Mouse (Mus musculus) lung, embryonic 15.5 days (tissue): ENCODE measurements around the gene Ttc30b. TPM values are rescaled to one million over a fixed set of nuclear protein-coding genes. Genes with fewer than 3 reads are reported as not detected.
"Not testable (repeated sequence)": the region's sequence is repeated elsewhere in the genome, so short reads cannot be mapped to it uniquely, and the experiment has no call there.

Source experiments
- ATAC-seq: fragments of 200-750 bp; cut with Nextera tagmentation; 2 replicates; pipeline ENCODE4 v1.8.0; 2017; ENCODE audit warnings: moderate number of reproducible peaks, borderline replicate concordance; ENCODE audit not compliant: low FRiP score, low TSS enrichment; ENCODE audit errors: extremely low read depth
- H3K27ac ChIP-seq: fragments of 300-500 bp; sonication (generic); 2 replicates; pipeline ENCODE4 v1.5.1; 2015; ENCODE audit warnings: moderate library complexity, mild to moderate bottlenecking, inconsistent platforms
- H3K27me3 ChIP-seq: fragments of 300-500 bp; sonication (generic); 2 replicates; pipeline ENCODE4 v1.6.1; 2015; ENCODE audit warnings: inconsistent platforms
- H3K36me3 ChIP-seq: fragments of 300-500 bp; sonication (generic); 2 replicates; pipeline ENCODE4 v1.6.1; 2015; ENCODE audit warnings: inconsistent platforms
- H3K4me1 ChIP-seq: fragments of 300-500 bp; sonication (generic); 2 replicates; pipeline ENCODE4 v1.6.1; 2015; ENCODE audit warnings: inconsistent platforms
- H3K4me2 ChIP-seq: fragments of 300-500 bp; sonication (generic); 2 replicates; pipeline ENCODE4 v1.6.1; 2015; ENCODE audit warnings: inconsistent platforms, mild to moderate bottlenecking, moderate library complexity
- H3K4me3 ChIP-seq: fragments of 300-500 bp; sonication (generic); 2 replicates; pipeline ENCODE4 v1.5.1; 2015; ENCODE audit warnings: mild to moderate bottlenecking, inconsistent platforms
- H3K9ac ChIP-seq: fragments of 300-500 bp; sonication (generic); 2 replicates; pipeline ENCODE4 v1.6.1; 2015; ENCODE audit warnings: inconsistent platforms
- H3K9me3 ChIP-seq: fragments of 300-500 bp; sonication (generic); 2 replicates; pipeline ENCODE4 v1.6.1; 2016; ENCODE audit warnings: inconsistent platforms
- WGBS: fragments of 180-500 bp; shearing (Covaris S2); methylation state at CpG from one replicate; pipeline ENCODE4 v1.1.7; 2015; 5-methylcytosine and 5-hydroxymethylcytosine counted together
- polyA plus RNA-seq: library from polyadenylated mRNA; unstranded; fragments of >200 nt; fragmentation: Nextera tagmentation; extraction: Ambion mirVana; gene quantifications from 2 replicates; pipeline ENCODE4 v1.2.1, GENCODE M21; 2015

Gene Ttc30b
- polyA plus RNA-seq, 1 experiment from 2014 or later, result 16.9 TPM

- not testable (repeated sequence) for H3K9ac ChIP-seq, H3K36me3 ChIP-seq, H3K4me3 ChIP-seq, H3K27ac ChIP-seq, H3K9me3 ChIP-seq, H3K27me3 ChIP-seq, H3K4me1 ChIP-seq, ATAC-seq, H3K4me2 ChIP-seq
- 91% methylated on average over 2 of the region's 2 CpGs for WGBS
These were observed 1.7 kb downstream of the Ttc30b start for GRCm38 (mm10) chr2:75936685-75937084.

- H3K36me3 ChIP-seq, result peaks cover 9% of the 10 kb centered on the region; the same call in 1 of the 2 replicates
- no peak overlapping the region for H3K4me2 ChIP-seq
- no peak for ATAC-seq
- no peaks in the 10 kb centered on the region for H3K4me1 ChIP-seq
- no peaks in the 10 kb centered on the region for H3K9me3 ChIP-seq
- H3K9ac ChIP-seq, result no peak overlapping the region
- peak overlapping the region; percentile 42 for H3K27ac ChIP-seq
- H3K4me3 ChIP-seq, result no peak overlapping the region
- H3K27me3 ChIP-seq, result no peaks in the 10 kb centered on the region
- WGBS, result 32% methylated on average over 7 of the region's 7 CpGs
These were observed 4.8 kb downstream of the Ttc30b start for GRCm38 (mm10) chr2:75933541-75933940.

- WGBS, result 81% methylated on average over 2 of the region's 2 CpGs
These were observed 7.4 kb downstream of the Ttc30b start for GRCm38 (mm10) chr2:75930941-75931340.

DNA sequence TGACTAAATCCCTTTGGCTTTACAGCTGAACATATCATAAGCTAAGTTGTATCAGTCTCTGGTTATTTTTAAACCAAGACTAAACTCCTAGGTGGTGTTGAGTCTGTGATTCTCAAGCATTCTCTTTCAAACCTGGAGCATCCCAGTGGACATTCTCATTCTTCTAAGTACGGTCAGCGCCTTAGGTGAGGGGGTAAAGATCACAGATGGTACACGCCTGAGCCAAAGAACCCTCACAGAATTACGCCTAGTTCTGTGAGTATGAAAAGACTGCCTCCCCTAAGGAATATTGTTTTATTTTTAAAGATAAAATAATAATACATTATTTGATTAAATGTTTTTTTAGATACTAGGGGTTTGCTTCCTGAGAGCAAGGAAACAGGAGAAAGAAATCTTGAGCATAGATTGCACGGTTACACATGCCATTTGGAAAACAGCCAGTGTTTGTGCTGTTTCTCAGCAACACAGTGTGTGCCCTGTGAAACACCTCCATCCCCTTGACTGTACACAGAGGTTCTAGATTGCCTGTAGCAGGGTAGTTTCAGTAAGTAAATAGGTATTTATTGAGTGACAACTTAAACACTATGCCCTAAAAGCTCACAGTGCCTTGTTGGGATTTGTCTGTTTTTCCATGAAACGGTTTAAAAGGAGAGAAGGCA, 8.5 kb downstream of the Ttc30b start:
- 90% methylated on average over 6 of the region's 6 CpGs for WGBS
- no peak overlapping the region for H3K27ac ChIP-seq
- H3K4me3 ChIP-seq, result no peak overlapping the region
- no peaks in the 10 kb centered on the region for H3K27me3 ChIP-seq
- no peak for ATAC-seq
- H3K36me3 ChIP-seq, result peaks cover 18% of the 10 kb centered on the region
- no peak overlapping the region for H3K4me2 ChIP-seq
- no peak overlapping the region for H3K9ac ChIP-seq
- H3K4me1 ChIP-seq, result no peaks in the 10 kb centered on the region
- H3K9me3 ChIP-seq, result no peaks in the 10 kb centered on the region

More at GRCm38 (mm10) chr2:75930941-75931340, 7.4 kb downstream of the Ttc30b start:
- Histone ChIP-seq H3K9me3 (no peaks in the 10 kb centered on the region), H3K4me3 (no peak overlapping the region), H3K4me1 (no peaks in the 10 kb centered on the region), H3K27me3 (no peaks in the 10 kb centered on the region), H3K4me2 (no peak overlapping the region), H3K36me3 (peaks cover 18% of the 10 kb centered on the region), H3K9ac (no peak overlapping the region), H3K27ac (no peak overlapping the region)
- ATAC-seq, result no peak

- no peak overlapping the region for H3K27ac ChIP-seq
- H3K36me3 ChIP-seq, result peaks cover 18% of the 10 kb centered on the region
- H3K4me3 ChIP-seq, result no peak overlapping the region
- WGBS, result 89% methylated on average over 2 of the region's 2 CpGs
- ATAC-seq, result no peak
- H3K4me1 ChIP-seq, result no peaks in the 10 kb centered on the region
- no peaks in the 10 kb centered on the region for H3K9me3 ChIP-seq
- H3K9ac ChIP-seq, result no peak overlapping the region
- H3K4me2 ChIP-seq, result no peak overlapping the region
- H3K27me3 ChIP-seq, result no peaks in the 10 kb centered on the region
These were observed 9.2 kb downstream of the Ttc30b start for GRCm38 (mm10) chr2:75929141-75929540.

DNA sequence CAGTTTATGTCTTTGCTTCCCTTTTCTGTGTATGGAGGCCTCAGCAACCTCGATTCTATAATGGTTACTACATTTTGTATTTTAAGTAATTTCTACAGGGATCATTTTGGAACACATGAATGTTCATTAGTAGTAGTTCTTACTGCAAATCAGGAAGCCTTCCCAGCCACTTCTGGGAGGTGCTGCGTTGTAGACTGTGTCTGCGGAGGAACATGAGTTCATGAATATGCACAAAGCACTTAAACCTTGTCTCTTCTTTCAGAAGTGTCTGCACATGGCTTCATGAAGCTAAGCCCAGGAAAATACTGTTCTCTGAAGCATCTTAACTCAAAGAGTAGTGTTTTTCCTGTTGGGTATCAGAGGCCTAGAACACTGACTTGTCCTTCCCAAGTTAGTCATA, 10.4 kb downstream of the Ttc30b start:
- WGBS, result 96% methylated on average over 3 of the region's 3 CpGs

DNA sequence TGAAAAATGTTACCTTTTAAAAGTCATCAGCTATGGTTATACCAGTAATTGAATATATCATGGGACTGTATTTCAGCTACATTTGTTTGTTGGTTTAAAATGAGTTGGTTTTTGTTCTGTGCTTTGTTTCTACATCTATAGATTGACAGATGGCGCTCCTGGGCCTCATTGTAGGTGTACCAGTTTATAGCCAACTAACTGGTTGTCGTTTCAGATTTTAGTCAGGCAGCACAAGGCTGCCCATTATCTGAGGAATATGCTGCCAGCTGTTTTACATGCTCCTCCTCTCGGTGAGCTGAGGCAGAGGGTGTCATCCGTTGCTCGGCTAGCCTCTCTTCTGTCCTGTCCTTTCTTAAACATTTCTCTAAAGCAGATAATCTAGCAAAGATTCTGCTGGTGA, 12.3 kb downstream of the Ttc30b start:
- H3K4me1 ChIP-seq, result no peaks in the 10 kb centered on the region
- H3K4me2 ChIP-seq, result no peak overlapping the region
- no peak overlapping the region for H3K9ac ChIP-seq
- no peak overlapping the region for H3K4me3 ChIP-seq
- H3K27me3 ChIP-seq, result no peaks in the 10 kb centered on the region
- WGBS, result 75% methylated on average over 5 of the region's 5 CpGs
- H3K27ac ChIP-seq, result no peak overlapping the region
- peaks cover 20% of the 10 kb centered on the region for H3K36me3 ChIP-seq
- no peaks in the 10 kb centered on the region for H3K9me3 ChIP-seq
- no peak for ATAC-seq

More for the DNA sequence above, 10.4 kb downstream of the Ttc30b start:
- Histone ChIP-seq H3K4me2 (no peak overlapping the region), H3K27ac (no peak overlapping the region), H3K9me3 (no peaks in the 10 kb centered on the region), H3K4me1 (no peaks in the 10 kb centered on the region), H3K27me3 (no peaks in the 10 kb centered on the region), H3K4me3 (no peak overlapping the region), H3K36me3 (peaks cover 19% of the 10 kb centered on the region), H3K9ac (no peak overlapping the region)
- ATAC-seq, result no peak

DNA sequence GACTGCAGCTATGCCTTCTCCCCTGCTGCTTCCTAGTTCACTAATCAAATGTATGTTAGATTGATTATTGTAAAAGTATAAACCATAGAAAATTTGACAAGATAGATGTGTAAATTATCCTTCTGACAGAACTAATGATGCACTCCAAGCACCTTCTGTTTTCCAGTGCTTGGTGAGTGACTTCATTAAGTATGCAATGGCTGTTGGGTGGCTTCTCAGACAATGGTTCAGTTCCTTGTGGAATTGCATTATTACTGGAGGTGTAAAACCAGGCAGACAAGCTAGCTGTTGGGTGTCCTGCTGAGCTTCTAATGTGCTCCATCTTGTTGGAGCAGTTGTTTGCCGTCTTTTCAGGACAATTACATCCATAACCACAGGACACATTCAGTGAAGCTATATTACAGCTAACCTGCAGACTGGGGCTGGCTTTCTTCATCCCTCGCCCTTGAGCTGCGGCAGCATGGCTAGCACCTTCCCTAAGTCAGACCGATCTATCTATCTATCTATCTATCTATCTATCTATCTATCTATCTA, 14.5 kb downstream of the Ttc30b start:
- no peak overlapping the region for H3K9ac ChIP-seq
- no peaks in the 10 kb centered on the region for H3K4me1 ChIP-seq
- H3K4me2 ChIP-seq, result no peak overlapping the region
- no peak overlapping the region for H3K4me3 ChIP-seq
- peaks cover 18% of the 10 kb centered on the region for H3K36me3 ChIP-seq
- no peaks in the 10 kb centered on the region for H3K9me3 ChIP-seq
- 88% methylated on average over 4 of the region's 4 CpGs for WGBS
- ATAC-seq, result no peak
- no peaks in the 10 kb centered on the region for H3K27me3 ChIP-seq
- no peak overlapping the region for H3K27ac ChIP-seq

GRCm38 (mm10) chr2:75915040-75915439, 23.3 kb downstream of the Ttc30b start:
- no peak overlapping the region for H3K4me2 ChIP-seq
- no peak overlapping the region for H3K27ac ChIP-seq
- WGBS, result 88% methylated on average over 3 of the region's 3 CpGs
- ATAC-seq, result no peak
- H3K36me3 ChIP-seq, result peaks cover 26% of the 10 kb centered on the region
- H3K4me1 ChIP-seq, result no peaks in the 10 kb centered on the region
- H3K9ac ChIP-seq, result no peak overlapping the region
- no peaks in the 10 kb centered on the region for H3K27me3 ChIP-seq
- no peaks in the 10 kb centered on the region for H3K9me3 ChIP-seq
- H3K4me3 ChIP-seq, result no peak overlapping the region

DNA sequence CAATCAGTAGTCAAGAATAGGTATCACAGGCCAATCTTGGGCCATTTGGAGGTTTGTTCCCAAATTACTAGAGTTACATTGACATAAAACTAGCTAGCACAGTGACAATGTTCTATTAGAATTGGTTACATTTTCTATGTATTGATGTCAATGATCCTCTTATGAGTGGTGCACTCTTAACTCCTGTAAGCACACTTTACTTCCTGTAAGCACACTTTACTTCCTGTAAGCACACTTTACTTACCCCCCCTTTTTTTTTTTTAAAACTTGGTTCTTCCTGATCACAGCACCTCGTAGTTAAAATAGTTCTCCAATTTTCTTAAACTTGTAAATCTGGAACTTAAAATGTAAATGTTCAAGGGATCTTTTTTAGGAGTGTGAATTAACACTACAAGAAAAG, 31.2 kb downstream of the Ttc30b start:
- Histone ChIP-seq H3K27me3 (no peaks in the 10 kb centered on the region), H3K4me1 (no peaks in the 10 kb centered on the region), H3K27ac (no peak overlapping the region), H3K36me3 (peaks cover 36% of the 10 kb centered on the region), H3K9me3 (no peaks in the 10 kb centered on the region), H3K9ac (no peak overlapping the region), H3K4me2 (no peak overlapping the region), H3K4me3 (no peak overlapping the region)
- WGBS, result 69% methylated on average over 1 of the region's 1 CpGs
- no peak for ATAC-seq

- Histone ChIP-seq H3K27me3 (no peaks in the 10 kb centered on the region), H3K9ac (no peak overlapping the region), H3K4me1 (no peaks in the 10 kb centered on the region), H3K4me2 (no peak overlapping the region), H3K9me3 (no peaks in the 10 kb centered on the region), H3K27ac (no peak overlapping the region), H3K36me3 (peaks cover 28% of the 10 kb centered on the region), H3K4me3 (no peak overlapping the region)
- 86% methylated on average over 9 of the region's 9 CpGs for WGBS
- no peak for ATAC-seq
These were observed 36.5 kb downstream of the Ttc30b start for GRCm38 (mm10) chr2:75901869-75902268.

DNA sequence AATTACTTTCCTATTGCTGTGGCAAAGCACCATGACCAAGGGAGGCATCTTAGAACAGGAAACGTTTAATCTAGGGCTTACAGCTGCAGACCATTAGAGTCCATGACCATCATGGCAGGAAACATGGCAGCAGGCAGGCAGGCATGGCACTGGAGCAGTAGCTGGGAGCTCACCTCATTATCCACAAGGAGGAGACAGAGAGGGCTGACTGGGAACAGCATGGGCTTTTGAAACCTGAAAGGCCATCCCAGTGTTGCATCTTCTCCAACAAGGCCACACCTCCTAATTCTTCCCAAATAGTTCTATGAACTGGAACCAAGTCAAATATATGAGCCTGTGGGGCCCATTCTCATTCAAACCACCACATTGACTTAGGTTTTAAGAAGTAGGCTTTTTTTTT, 38.1 kb downstream of the Ttc30b start:
- H3K27ac ChIP-seq, result no peak overlapping the region
- H3K9ac ChIP-seq, result no peak overlapping the region
- no peaks in the 10 kb centered on the region for H3K4me1 ChIP-seq
- no peaks in the 10 kb centered on the region for H3K9me3 ChIP-seq
- H3K36me3 ChIP-seq, result peaks cover 21% of the 10 kb centered on the region
- no peak for ATAC-seq
- H3K4me2 ChIP-seq, result no peak overlapping the region
- no peaks in the 10 kb centered on the region for H3K27me3 ChIP-seq
- no peak overlapping the region for H3K4me3 ChIP-seq
- 76% methylated on average over 1 of the region's 1 CpGs for WGBS
